In the genomic region with DNA sequence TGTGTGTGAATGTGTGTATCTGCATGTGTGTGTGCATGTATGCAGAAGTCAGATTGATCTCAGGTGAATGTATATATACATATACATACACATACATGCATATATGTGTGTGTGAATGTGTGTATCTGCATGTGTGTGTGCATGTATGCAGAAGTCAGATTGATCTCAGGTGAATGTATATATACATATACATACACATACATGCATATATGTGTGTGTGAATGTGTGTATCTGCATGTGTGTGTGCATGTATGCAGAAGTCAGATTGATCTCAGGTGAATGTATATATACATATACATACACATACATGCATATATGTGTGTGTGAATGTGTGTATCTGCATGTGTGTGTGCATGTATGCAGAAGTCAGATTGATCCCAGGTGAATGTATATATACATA, we compare ENCODE assay signal across 27 mouse cellular contexts. TPM values are rescaled to one million over a fixed set of nuclear protein-coding genes. Genes with fewer than 3 reads are reported as not detected.
"Had no signal": no experiment of that assay in that cellular context is flagged by ENCODE, and none has a peak within 500 bp of the region (broad histone marks: within the 10 kb centered on the region; RNA-seq: fewer than 3 reads in every experiment).

Gene Gm11011, minus strand, starts transcription at position 101 of the 400 bp plus-strand sequence.

RNA-seq across cellular contexts. Expression of gene Gm11011, which starts in this region (rescaled TPM):
- polyA plus RNA-seq: heart, embryonic 10.5 days; heart, embryonic 11.5 days; heart, embryonic 12.5 days; heart, embryonic 13.5 days; heart, embryonic 14.5 days; heart, embryonic 15.5 days; heart, embryonic 16.5 days; heart, postnatal 0 days; hindbrain, embryonic 10.5 days; hindbrain, embryonic 11.5 days; hindbrain, embryonic 12.5 days; hindbrain, embryonic 13.5 days; hindbrain, embryonic 14.5 days; hindbrain, embryonic 15.5 days; hindbrain, embryonic 16.5 days; hindbrain, postnatal 0 days; inflammation-experienced regulatory T-cells, adult 6 months; intestine, embryonic 14.5 days; intestine, embryonic 15.5 days; intestine, embryonic 16.5 days; intestine, postnatal 0 days; kidney, adult 2 months; kidney, embryonic 14.5 days; kidney, embryonic 15.5 days; kidney, embryonic 16.5 days; kidney, postnatal 0 days; large intestine, adult 2 months had no signal
